Comparison of ENCODE assay signal across 10 mouse cellular contexts in the genomic region with DNA sequence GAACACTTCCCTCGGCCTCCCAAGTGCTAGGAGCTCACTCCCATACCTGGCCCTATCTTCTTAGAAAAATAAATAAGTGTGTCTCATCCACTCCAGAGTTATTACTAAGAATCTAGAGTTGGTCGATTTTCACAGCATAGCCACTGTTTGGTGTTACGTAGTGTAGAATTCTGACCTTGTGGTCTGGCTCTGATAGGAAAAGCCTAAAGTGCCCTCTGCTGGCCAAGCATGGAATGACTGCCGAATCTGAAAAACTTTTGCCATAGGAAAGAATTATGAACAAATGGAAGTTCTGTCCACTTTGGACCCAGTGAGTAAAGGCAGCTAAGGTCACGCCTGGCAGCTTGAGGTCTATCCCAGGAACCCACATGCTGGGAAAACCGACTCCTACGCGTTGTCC. TPM values are rescaled to one million over a fixed set of nuclear protein-coding genes. Genes with fewer than 3 reads are reported as not detected.
A peak's percentile ranks its signal among the peaks of the same experiment; 100 is the strongest.
DNase-seq lines count a peak whose midpoint lies in the region; ATAC-seq lines count a peak whose summit lies in the region.
"Had no signal": no experiment of that assay in that cellular context is flagged by ENCODE, and none has a peak within 500 bp of the region (broad histone marks: within the 10 kb centered on the region; RNA-seq: fewer than 3 reads in every experiment).

No protein-coding gene starts in this region.

- intact Hi-C loops in heart, postnatal 25 days (cut with DNase I), result loop anchor here (1.0 kb wide), 2 partner anchors 60 to 94 kb away; no protein-coding TSS in a partner anchor
- intact Hi-C loops in left cerebral cortex, postnatal 10 days (cut with DNase I), result no loop called here

- WGBS in intestine, embryonic 14.5 days, result 24% methylated on average over 8 of the region's 8 CpGs
- WGBS in intestine, embryonic 15.5 days, result 25% methylated on average over 8 of the region's 8 CpGs
- WGBS in embryonic facial prominence, embryonic 10.5 days, result 33% methylated on average over 8 of the region's 8 CpGs
- 31% methylated on average over 8 of the region's 8 CpGs for WGBS in neural tube, embryonic 11.5 days

- ATAC-seq in intestine, embryonic 14.5 days (replicated peaks; ENCODE audit: low FRiP score, low TSS enrichment, low read depth), result no peak
- ATAC-seq in intestine, embryonic 15.5 days, result no peak
- no peak for ATAC-seq in neural tube, embryonic 11.5 days (ENCODE audit: insufficient read depth, low FRiP score, low TSS enrichment)

- DNase-seq in intestine, embryonic 14.5 days (ENCODE audit: low spot score), result peak; percentile 93
- DNase-seq in adrenal gland, postnatal 10 days, result peak; percentile 90
- peak; percentile 78 for DNase-seq in embryonic facial prominence, embryonic 10.5 days (ENCODE audit: low spot score)
- DNase-seq in heart, postnatal 25 days (ENCODE audit: low spot score), result peak; percentile 49
- DNase-seq in left cerebral cortex, postnatal 10 days (ENCODE audit: extremely low spot score in 1 of 2, low spot score in 2 of 2), result peak; percentile 67 to 70
- peak; percentile 71 for DNase-seq in neural tube, embryonic 11.5 days (ENCODE audit: low spot score)
- peak; percentile 13 to 25 for DNase-seq in thymus, adult 18-20 months

- no peak overlapping the region for H3K4me2 ChIP-seq in intestine, embryonic 14.5 days (ENCODE audit: low read length)
- no peak overlapping the region for H3K4me2 ChIP-seq in intestine, embryonic 15.5 days (replicated peaks)
- H3K4me2 ChIP-seq in neural tube, embryonic 11.5 days (ENCODE audit: low read depth), result no peak overlapping the region
- H3K4me2 ChIP-seq: embryonic facial prominence, embryonic 12.5 days; neural tube, embryonic 12.5 days had no signal

- no peaks in the 10 kb centered on the region for H3K4me1 ChIP-seq in intestine, embryonic 14.5 days (replicated peaks; ENCODE audit: control insufficient read depth, insufficient read depth, low read length)
- peaks cover 6% of the 10 kb centered on the region for H3K4me1 ChIP-seq in intestine, embryonic 15.5 days (replicated peaks)
- peaks cover 11% of the 10 kb centered on the region for H3K4me1 ChIP-seq in embryonic facial prominence, embryonic 10.5 days
- no peaks in the 10 kb centered on the region for H3K4me1 ChIP-seq in neural tube, embryonic 11.5 days (ENCODE audit: control insufficient read depth, insufficient read depth, low read length)

- H3K27me3 ChIP-seq in intestine, embryonic 14.5 days (replicated peaks; ENCODE audit: control insufficient read depth, insufficient read depth, low read length), result no peaks in the 10 kb centered on the region
- H3K27me3 ChIP-seq in intestine, embryonic 15.5 days (replicated peaks), result no peaks in the 10 kb centered on the region
- H3K27me3 ChIP-seq in embryonic facial prominence, embryonic 10.5 days (replicated peaks; ENCODE audit: low read depth, poor library complexity, severe bottlenecking), result peaks cover 6% of the 10 kb centered on the region; the same call in 1 of the 2 replicates
- no peaks in the 10 kb centered on the region for H3K27me3 ChIP-seq in neural tube, embryonic 11.5 days (ENCODE audit: control insufficient read depth, insufficient read depth, low read length)
- H3K27me3 ChIP-seq: embryonic facial prominence, embryonic 12.5 days; neural tube, embryonic 12.5 days had no signal

- H3K36me3 ChIP-seq in intestine, embryonic 14.5 days (ENCODE audit: control insufficient read depth, insufficient read depth, low read length), result peaks cover 12% of the 10 kb centered on the region; the same call in 1 of the 2 replicates
- no peaks in the 10 kb centered on the region for H3K36me3 ChIP-seq in intestine, embryonic 15.5 days
- peaks cover 26% of the 10 kb centered on the region for H3K36me3 ChIP-seq in embryonic facial prominence, embryonic 10.5 days (replicated peaks)
- H3K36me3 ChIP-seq in neural tube, embryonic 11.5 days (ENCODE audit: control insufficient read depth, insufficient read depth, low read length), result no peaks in the 10 kb centered on the region

- H3K9ac ChIP-seq in intestine, embryonic 14.5 days (ENCODE audit: low read length), result no peak overlapping the region
- H3K9ac ChIP-seq in intestine, embryonic 15.5 days, result no peak overlapping the region
- H3K9ac ChIP-seq in neural tube, embryonic 11.5 days (ENCODE audit: low read length), result no peak overlapping the region
- H3K9ac ChIP-seq: embryonic facial prominence, embryonic 12.5 days; neural tube, embryonic 12.5 days had no signal

- no peak overlapping the region for H3K27ac ChIP-seq in intestine, embryonic 14.5 days (ENCODE audit: low read depth)
- no peak overlapping the region for H3K27ac ChIP-seq in intestine, embryonic 15.5 days
- no peak overlapping the region for H3K27ac ChIP-seq in embryonic facial prominence, embryonic 10.5 days (replicated peaks)
- H3K27ac ChIP-seq in neural tube, embryonic 11.5 days (ENCODE audit: low read depth, low read length), result no peak overlapping the region
- H3K27ac ChIP-seq: embryonic facial prominence, embryonic 12.5 days; neural tube, embryonic 12.5 days had no signal

- H3K9me3 ChIP-seq in intestine, embryonic 14.5 days (ENCODE audit: control insufficient read depth, low read length), result no peaks in the 10 kb centered on the region
- H3K9me3 ChIP-seq in intestine, embryonic 15.5 days, result no peaks in the 10 kb centered on the region
- no peaks in the 10 kb centered on the region for H3K9me3 ChIP-seq in embryonic facial prominence, embryonic 10.5 days
- no peaks in the 10 kb centered on the region for H3K9me3 ChIP-seq in neural tube, embryonic 11.5 days (ENCODE audit: control insufficient read depth, low read length)
- H3K9me3 ChIP-seq: embryonic facial prominence, embryonic 12.5 days; neural tube, embryonic 12.5 days had no signal

- H3K4me3 ChIP-seq in intestine, embryonic 14.5 days (ENCODE audit: low read depth, low read length), result no peak overlapping the region
- H3K4me3 ChIP-seq in intestine, embryonic 15.5 days (replicated peaks), result no peak overlapping the region
- H3K4me3 ChIP-seq in embryonic facial prominence, embryonic 10.5 days, result no peak overlapping the region
- H3K4me3 ChIP-seq in neural tube, embryonic 11.5 days (ENCODE audit: low read depth, low read length), result no peak overlapping the region
- H3K4me3 ChIP-seq: embryonic facial prominence, embryonic 12.5 days; neural tube, embryonic 12.5 days had no signal

RNA-seq across cellular contexts. Expression of a gene that starts 5.3 kb away (rescaled TPM):
- polyA plus RNA-seq in intestine, embryonic 14.5 days (2014; fragmentation: Nextera tagmentation; extraction: Ambion mirVana), result 5.3 and 5.5 TPM in 2 replicates
- 3.8 and 3.9 TPM in 2 replicates for polyA plus RNA-seq in intestine, embryonic 15.5 days (2015; fragmentation: Nextera tagmentation; extraction: Ambion mirVana)
- 1 to 10 TPM; 5.3 to 8.5 TPM for total RNA-seq in adrenal gland, postnatal 10 days (2021)
- 4.7 and 5.1 TPM in 2 replicates for polyA plus RNA-seq in embryonic facial prominence, embryonic 10.5 days (2016; fragmentation: Nextera tagmentation; extraction: Ambion mirVana)
- 1 to 10 TPM; 2.0 to 2.6 TPM for total RNA-seq in heart, postnatal 25 days (2021)
- 10 to 100 TPM; 13.6 to 14.4 TPM for total RNA-seq in left cerebral cortex, postnatal 10 days (2021)
- 7.2 and 8.3 TPM in 2 replicates for polyA plus RNA-seq in neural tube, embryonic 11.5 days (2014; fragmentation: Nextera tagmentation; extraction: Ambion mirVana)

RNA-seq across cellular contexts. Expression of a gene that starts 32.2 kb away (rescaled TPM):
- 22.3 and 24.7 TPM in 2 replicates for polyA plus RNA-seq in intestine, embryonic 14.5 days (2014; fragmentation: Nextera tagmentation; extraction: Ambion mirVana)
- polyA plus RNA-seq in intestine, embryonic 15.5 days (2015; fragmentation: Nextera tagmentation; extraction: Ambion mirVana), result 22.3 and 26.8 TPM in 2 replicates
- 10 to 100 TPM; 35.6 to 41.5 TPM for total RNA-seq in adrenal gland, postnatal 10 days (2021)
- 26.2 and 27.2 TPM in 2 replicates for polyA plus RNA-seq in embryonic facial prominence, embryonic 10.5 days (2016; fragmentation: Nextera tagmentation; extraction: Ambion mirVana)
- total RNA-seq in heart, postnatal 25 days (2021), result 10 to 100 TPM; 18.5 to 20.2 TPM
- 10 to 100 TPM; 41.4 to 42.8 TPM for total RNA-seq in left cerebral cortex, postnatal 10 days (2021)
- 25.4 and 27.8 TPM in 2 replicates for polyA plus RNA-seq in neural tube, embryonic 11.5 days (2014; fragmentation: Nextera tagmentation; extraction: Ambion mirVana)

Comparison
In these comparisons a context has a peak if more than half of its experiments do, and no peak if none do; other contexts are left out.
1. DNase-seq: peak in every context shown above with its lines; median percentile 93 in intestine, embryonic 14.5 days; 90 in adrenal gland, postnatal 10 days; 78 in embryonic facial prominence, embryonic 10.5 days; 71 in neural tube, embryonic 11.5 days; 68 in left cerebral cortex, postnatal 10 days; 49 in heart, postnatal 25 days; 19 in thymus, adult 18-20 months.